Mouse (Mus musculus): Measurements from ENCODE around the gene Hsd17b13. TPM values are rescaled to one million over a fixed set of nuclear protein-coding genes. Genes with fewer than 3 reads are reported as not detected.
"Not testable (repeated sequence)": the region's sequence is repeated elsewhere in the genome, so short reads cannot be mapped to it uniquely, and the experiment has no call there.

Hsd17b13 gene
- polyA plus RNA-seq, 1 experiment from 2014 or later = not detected

- Histone ChIP-seq H3K4me3 (replicated peaks) (no peak overlapping the region), H3K36me3 (no peaks in the 10 kb centered on the region), H3K27ac (no peak overlapping the region), H3K27me3 (no peaks in the 10 kb centered on the region; the same call in 1 of the 2 replicates), H3K9me3 (no peaks in the 10 kb centered on the region), H3K4me2 (no peak overlapping the region), H3K4me1 (replicated peaks) (peaks cover 27% of the 10 kb centered on the region), H3K9ac (replicated peaks) (no peak overlapping the region)
- ATAC-seq (ENCODE audit: insufficient number of reproducible peaks, insufficient read depth, low FRiP score, low TSS enrichment, low read depth) = no peak
- 46% methylated on average over 6 of the region's 6 CpGs for WGBS
These were observed 34.0 kb downstream of the Hsd17b13 start for GRCm38 (mm10) chr5:103943183-103943582.

- Histone ChIP-seq H3K9me3 (no peaks in the 10 kb centered on the region), H3K4me3 (replicated peaks) (no peak overlapping the region), H3K27me3 (no peaks in the 10 kb centered on the region; the same call in 1 of the 2 replicates), H3K27ac (no peak overlapping the region), H3K4me1 (replicated peaks) (peaks cover 32% of the 10 kb centered on the region), H3K9ac (replicated peaks) (no peak overlapping the region), H3K4me2 (no peak overlapping the region), H3K36me3 (no peaks in the 10 kb centered on the region)
- 62% methylated on average over 1 of the region's 1 CpGs for WGBS
- ATAC-seq (ENCODE audit: insufficient number of reproducible peaks, insufficient read depth, low FRiP score, low TSS enrichment, low read depth) = no peak
These were observed 37.4 kb downstream of the Hsd17b13 start for GRCm38 (mm10) chr5:103939856-103940255.

- Histone ChIP-seq H3K27ac (no peak overlapping the region), H3K9me3 (no peaks in the 10 kb centered on the region), H3K27me3 (no peaks in the 10 kb centered on the region; the same call in 1 of the 2 replicates), H3K4me3 (replicated peaks) (no peak overlapping the region), H3K36me3 (no peaks in the 10 kb centered on the region), H3K4me2 (no peak overlapping the region), H3K4me1 (replicated peaks) (peaks cover 32% of the 10 kb centered on the region), H3K9ac (replicated peaks) (no peak overlapping the region)
- no peak for ATAC-seq (ENCODE audit: insufficient number of reproducible peaks, insufficient read depth, low FRiP score, low TSS enrichment, low read depth)
- 76% methylated on average over 7 of the region's 7 CpGs for WGBS
These were observed 37.9 kb downstream of the Hsd17b13 start for GRCm38 (mm10) chr5:103939350-103939652.

GRCm38 (mm10) chr5:103938547-103939349 lies 38.5 kb downstream of the Hsd17b13 start:
- no peaks in the 10 kb centered on the region for H3K36me3 ChIP-seq
- H3K27me3 ChIP-seq = no peaks in the 10 kb centered on the region; the same call in 1 of the 2 replicates
- H3K4me3 ChIP-seq (replicated peaks) = no peak overlapping the region
- WGBS = 35% methylated on average over 11 of the region's 11 CpGs
- ATAC-seq (ENCODE audit: insufficient number of reproducible peaks, insufficient read depth, low FRiP score, low TSS enrichment, low read depth) = no peak
- H3K4me2 ChIP-seq = no peak overlapping the region
- peak overlapping the region; percentile 57; the same call in 1 of the 2 replicates for H3K27ac ChIP-seq
- H3K4me1 ChIP-seq (replicated peaks) = peaks cover 26% of the 10 kb centered on the region
- no peaks in the 10 kb centered on the region for H3K9me3 ChIP-seq
- H3K9ac ChIP-seq (replicated peaks) = no peak overlapping the region

GRCm38 (mm10) chr5:103936906-103937589 lies 40.2 kb downstream of the Hsd17b13 start:
- H3K36me3 ChIP-seq = no peaks in the 10 kb centered on the region
- peaks cover 22% of the 10 kb centered on the region for H3K4me1 ChIP-seq (replicated peaks)
- H3K27ac ChIP-seq = no peak overlapping the region
- peak overlapping the region; percentile 15; the same call in 1 of the 2 replicates for H3K4me2 ChIP-seq
- ATAC-seq (ENCODE audit: insufficient number of reproducible peaks, insufficient read depth, low FRiP score, low TSS enrichment, low read depth) = no peak
- H3K9me3 ChIP-seq = peaks cover 5% of the 10 kb centered on the region; the same call in 1 of the 2 replicates
- no peak overlapping the region for H3K9ac ChIP-seq (replicated peaks)
- 46% methylated on average over 14 of the region's 14 CpGs for WGBS
- H3K4me3 ChIP-seq (replicated peaks) = no peak overlapping the region
- no peaks in the 10 kb centered on the region for H3K27me3 ChIP-seq

GRCm38 (mm10) chr5:103931924-103932323 lies 45.3 kb downstream of the Hsd17b13 start:
- H3K9me3 ChIP-seq; H3K27ac ChIP-seq; ATAC-seq (ENCODE audit: insufficient number of reproducible peaks, insufficient read depth, low FRiP score, low TSS enrichment, low read depth); H3K4me2 ChIP-seq; H3K4me3 ChIP-seq (replicated peaks); H3K27me3 ChIP-seq; H3K36me3 ChIP-seq; H3K9ac ChIP-seq (replicated peaks): not testable (repeated sequence)
- peaks cover 22% of the 10 kb centered on the region for H3K4me1 ChIP-seq (replicated peaks)

GRCm38 (mm10) chr5:103930511-103930910 lies 46.7 kb downstream of the Hsd17b13 start:
- Histone ChIP-seq H3K4me3 (replicated peaks) (no peak overlapping the region), H3K4me1 (replicated peaks) (peaks cover 20% of the 10 kb centered on the region), H3K4me2 (no peak overlapping the region), H3K9ac (replicated peaks) (no peak overlapping the region), H3K36me3 (no peaks in the 10 kb centered on the region), H3K27me3 (no peaks in the 10 kb centered on the region), H3K27ac (no peak overlapping the region), H3K9me3 (peaks cover 5% of the 10 kb centered on the region; the same call in 1 of the 2 replicates)
- 68% methylated on average over 5 of the region's 5 CpGs for WGBS
- ATAC-seq (ENCODE audit: insufficient number of reproducible peaks, insufficient read depth, low FRiP score, low TSS enrichment, low read depth) = no peak

GRCm38 (mm10) chr5:103928196-103928550 lies 49.0 kb downstream of the Hsd17b13 start:
- Histone ChIP-seq H3K27ac (no peak overlapping the region), H3K4me3 (replicated peaks) (no peak overlapping the region), H3K27me3 (0 out of 2 replicates have a peak, but pooled peaks cover under 1% of the 10 kb centered on the region), H3K4me2 (peak overlapping the region; percentile 52; the same call in 1 of the 2 replicates), H3K36me3 (no peaks in the 10 kb centered on the region), H3K9ac (replicated peaks) (no peak overlapping the region), H3K4me1 (replicated peaks) (peaks cover 20% of the 10 kb centered on the region), H3K9me3 (peaks cover 4% of the 10 kb centered on the region; the same call in 1 of the 2 replicates)
- ATAC-seq (ENCODE audit: insufficient number of reproducible peaks, insufficient read depth, low FRiP score, low TSS enrichment, low read depth) = no peak
- 83% methylated on average over 7 of the region's 7 CpGs for WGBS

GRCm38 (mm10) chr5:103927429-103928195 lies 49.6 kb downstream of the Hsd17b13 start:
- WGBS = 25% methylated on average over 27 of the region's 27 CpGs
- peak overlapping the region; percentile 52 for H3K4me2 ChIP-seq
- 0 out of 2 replicates have a peak overlapping the region, but pooled peaks have one; percentile 34 for H3K9ac ChIP-seq (replicated peaks)
- H3K27ac ChIP-seq = no peak overlapping the region; the same call in 1 of the 2 replicates
- H3K27me3 ChIP-seq = 0 out of 2 replicates have a peak, but pooled peaks cover 3% of the 10 kb centered on the region
- peak; percentile 66; the same call in 1 of the 2 replicates for ATAC-seq (ENCODE audit: insufficient number of reproducible peaks, insufficient read depth, low FRiP score, low TSS enrichment, low read depth)
- peak overlapping the region; percentile 23; the same call in 1 of the 2 replicates for H3K4me3 ChIP-seq (replicated peaks)
- no peaks in the 10 kb centered on the region for H3K9me3 ChIP-seq
- H3K36me3 ChIP-seq = no peaks in the 10 kb centered on the region
- peaks cover 20% of the 10 kb centered on the region for H3K4me1 ChIP-seq (replicated peaks)

- Histone ChIP-seq H3K9ac (replicated peaks) (no peak overlapping the region), H3K4me1 (replicated peaks) (peaks cover 20% of the 10 kb centered on the region), H3K9me3 (no peaks in the 10 kb centered on the region), H3K36me3 (no peaks in the 10 kb centered on the region), H3K27ac (no peak overlapping the region), H3K4me3 (replicated peaks) (no peak overlapping the region), H3K4me2 (no peak overlapping the region), H3K27me3 (0 out of 2 replicates have a peak, but pooled peaks cover 3% of the 10 kb centered on the region)
- 68% methylated on average over 12 of the region's 12 CpGs for WGBS
- ATAC-seq (ENCODE audit: insufficient number of reproducible peaks, insufficient read depth, low FRiP score, low TSS enrichment, low read depth) = no peak
These were observed 50.8 kb downstream of the Hsd17b13 start for GRCm38 (mm10) chr5:103926398-103926797.

GRCm38 (mm10) chr5:103923755-103924154 lies 53.5 kb downstream of the Hsd17b13 start:
- no peak overlapping the region for H3K27ac ChIP-seq
- no peak overlapping the region for H3K9ac ChIP-seq (replicated peaks)
- no peaks in the 10 kb centered on the region for H3K36me3 ChIP-seq
- no peak overlapping the region for H3K4me3 ChIP-seq (replicated peaks)
- no peak for ATAC-seq (ENCODE audit: insufficient number of reproducible peaks, insufficient read depth, low FRiP score, low TSS enrichment, low read depth)
- H3K4me1 ChIP-seq (replicated peaks) = peaks cover 12% of the 10 kb centered on the region
- WGBS = 92% methylated on average over 2 of the region's 2 CpGs
- H3K4me2 ChIP-seq = no peak overlapping the region
- no peaks in the 10 kb centered on the region for H3K9me3 ChIP-seq
- 0 out of 2 replicates have a peak, but pooled peaks cover 3% of the 10 kb centered on the region for H3K27me3 ChIP-seq
